Mouse (Mus musculus) brain, embryonic 18.5 days (tissue): ENCODE data around the gene Gpr146.
"Not testable (repeated sequence)": the region's sequence is repeated elsewhere in the genome, so short reads cannot be mapped to it uniquely, and the experiment has no call there.

Experiments used
- DNase-seq: peaks from one replicate; pipeline ENCODE4 v3.0.0-alpha.2; 2012; ENCODE audit warnings: low read depth, low spot score

Gene Gpr146

DNA sequence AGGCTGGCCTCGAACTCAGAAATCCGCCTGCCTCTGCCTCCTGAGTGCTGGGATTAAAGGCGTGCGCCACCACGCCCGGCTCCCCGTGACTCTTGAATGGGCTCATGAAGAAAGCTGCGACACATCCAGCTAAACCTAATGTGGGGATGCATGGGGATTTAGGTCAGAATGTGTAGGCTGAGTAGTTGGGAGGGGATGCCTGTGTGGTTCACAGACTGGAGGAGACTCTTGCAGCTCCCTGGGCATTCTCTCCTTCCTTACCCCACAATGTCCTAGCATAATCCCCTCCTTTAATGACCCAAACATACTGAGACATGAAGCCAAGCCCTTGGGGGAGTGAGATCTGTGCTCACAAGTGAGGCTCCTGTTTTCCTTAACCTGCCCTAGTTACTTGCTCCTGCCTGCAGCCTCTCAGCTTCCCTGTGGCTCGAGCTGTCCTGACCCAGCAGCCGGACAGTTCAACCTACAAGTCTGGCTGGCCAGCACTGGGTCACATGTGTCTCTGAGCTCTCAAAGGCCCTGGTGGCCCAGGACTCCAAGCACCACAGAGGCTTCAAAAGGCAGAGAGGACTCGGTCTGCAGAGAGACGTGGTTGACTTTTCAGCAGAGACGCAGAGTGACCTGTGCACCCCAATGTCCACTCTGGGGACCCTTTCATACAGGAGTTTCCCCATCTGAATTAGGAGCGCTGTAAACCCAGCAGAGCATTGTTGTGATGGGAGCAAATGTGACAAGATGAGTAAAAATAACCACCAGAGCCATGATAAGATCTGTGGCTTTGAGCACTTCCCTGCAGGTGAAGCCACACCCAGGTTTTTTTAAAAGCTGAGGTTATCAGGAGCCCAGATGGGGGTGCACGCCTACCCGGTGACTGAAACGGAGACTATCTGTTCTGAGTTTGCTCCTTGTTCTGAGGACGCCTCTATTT, 4.4 kb downstream of the Gpr146 start:
- DNase-seq = no peak

DNA sequence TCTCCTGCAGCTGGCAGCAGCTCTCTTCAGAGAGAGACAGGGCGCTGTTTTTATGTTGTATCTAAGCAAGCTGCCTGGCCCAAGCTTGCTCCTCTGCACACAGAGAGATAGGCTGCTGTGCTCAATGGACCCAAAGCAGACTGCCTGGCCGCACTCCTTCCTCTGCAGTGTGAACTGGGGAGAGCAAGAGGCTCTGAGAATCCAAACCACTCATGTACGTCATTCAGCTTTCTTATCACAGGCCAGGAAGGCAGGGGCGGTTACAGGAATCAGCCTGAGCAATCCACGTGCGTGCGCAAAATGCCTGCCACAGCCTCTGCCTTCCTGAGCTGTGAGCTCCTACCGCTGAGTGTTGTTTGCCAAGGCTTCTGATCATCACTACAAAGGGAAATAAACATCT, 5.3 kb downstream of the Gpr146 start:
- no peak for DNase-seq

GRCm38 (mm10) chr5:139383234-139383633, 5.7 kb downstream of the Gpr146 start:
- no peak for DNase-seq

GRCm38 (mm10) chr5:139384531-139384930, 7.0 kb downstream of the Gpr146 start:
- DNase-seq = no peak

DNA sequence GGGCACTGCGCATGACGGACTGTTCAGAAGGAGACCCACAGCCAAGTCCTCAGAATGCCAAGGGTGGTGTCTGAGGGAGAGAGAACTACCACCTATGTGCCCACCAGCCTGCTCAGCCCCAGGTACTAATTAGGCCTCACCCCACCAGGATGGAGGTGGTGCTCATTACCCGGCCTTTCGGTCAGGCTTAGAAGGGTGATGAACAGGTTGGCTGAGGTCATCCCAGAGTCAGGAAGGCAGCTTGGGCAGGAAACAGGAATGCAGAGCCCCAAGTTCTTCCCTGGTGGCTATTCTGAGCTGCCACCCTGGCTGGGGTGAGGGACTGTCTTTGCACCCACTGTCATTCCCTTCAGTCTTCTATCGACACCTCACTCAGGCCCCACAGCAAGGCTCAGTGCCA, 8.6 kb downstream of the Gpr146 start:
- DNase-seq = no peak

DNA sequence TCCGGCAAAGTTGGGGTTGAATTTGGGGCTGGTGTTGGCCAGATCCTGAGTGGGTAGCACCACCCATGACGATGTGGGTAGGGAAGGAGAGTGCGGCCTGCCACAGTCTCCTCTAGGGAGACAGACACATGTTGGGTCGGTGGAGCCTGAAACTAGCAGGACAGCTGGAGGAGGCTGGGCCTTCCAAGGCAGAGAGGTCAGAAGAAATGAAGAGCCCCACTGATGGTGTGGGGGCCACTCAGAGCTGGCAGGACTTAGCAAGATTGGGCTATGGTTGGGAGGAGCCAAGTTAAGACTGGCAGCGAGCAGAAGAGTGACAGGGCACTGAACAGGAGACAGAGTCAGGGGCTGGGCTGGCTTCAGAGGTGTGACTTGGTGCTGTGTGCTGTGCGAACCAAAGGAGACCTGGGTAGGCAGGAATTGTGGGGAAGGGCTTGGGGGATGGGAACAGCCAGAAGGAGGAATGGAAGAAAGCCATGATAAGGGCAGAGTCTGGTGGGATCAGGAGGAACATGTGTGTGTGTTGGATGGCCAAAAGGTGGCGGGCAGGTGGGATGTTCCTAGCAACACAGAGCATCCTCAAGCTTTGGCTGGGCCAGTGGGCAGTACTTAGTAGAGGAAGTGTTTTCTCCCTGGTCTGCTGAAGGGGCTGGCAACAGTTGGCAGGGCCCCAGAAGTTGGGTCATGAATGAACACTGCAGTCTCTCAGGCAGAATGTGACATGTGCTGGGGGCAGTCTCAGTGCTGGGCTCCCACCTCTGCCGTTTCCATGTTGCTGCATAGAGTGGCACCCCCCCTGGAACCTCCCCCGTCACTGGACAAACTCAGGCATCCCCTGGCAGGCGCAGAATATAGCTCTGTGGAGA, 10.1 kb downstream of the Gpr146 start:
- DNase-seq = no peak

DNA sequence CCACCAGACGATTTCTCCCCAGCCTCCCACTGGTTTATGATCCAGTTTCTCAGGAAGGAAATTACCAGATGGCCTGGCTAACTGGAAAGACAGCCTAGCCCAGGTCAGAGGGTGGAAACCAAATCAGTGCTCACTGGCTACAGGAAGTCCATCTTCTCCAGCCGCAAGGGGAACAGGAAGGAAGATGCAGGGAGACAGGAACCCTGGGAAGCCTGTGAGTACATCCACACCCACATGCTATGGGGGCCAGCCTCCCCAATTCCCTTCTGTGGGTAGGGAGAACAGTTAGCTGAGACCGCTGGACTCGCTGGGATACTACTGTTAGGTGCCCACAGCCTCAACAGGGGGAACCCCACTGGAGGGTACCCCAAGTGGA, 10.7 kb downstream of the Gpr146 start:
- DNase-seq = no peak

GRCm38 (mm10) chr5:139388694-139389675, 11.5 kb downstream of the Gpr146 start:
- no peak for DNase-seq

DNA sequence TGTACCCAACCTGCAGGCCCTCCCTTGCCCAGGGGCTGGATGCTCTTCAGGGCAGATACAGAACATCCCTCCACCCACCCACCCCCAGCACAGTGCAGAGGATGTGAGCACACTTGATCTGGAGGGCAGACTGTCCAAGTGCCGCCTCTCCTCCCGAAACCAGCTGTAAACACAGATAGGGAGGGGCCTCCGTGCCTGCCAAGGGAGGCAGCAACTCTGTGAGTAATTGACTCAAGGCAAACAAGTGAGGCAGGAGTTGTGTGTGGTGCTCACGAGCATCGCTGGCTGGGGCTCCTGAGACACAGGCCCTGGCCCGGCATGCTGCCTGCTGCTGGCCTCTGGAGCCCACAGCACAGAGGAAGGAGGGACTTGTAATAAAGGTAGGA, 12.2 kb downstream of the Gpr146 start:
- DNase-seq = no peak

- DNase-seq = not testable (repeated sequence)
These were observed 13.0 kb downstream of the Gpr146 start for GRCm38 (mm10) chr5:139390324-139391119.

- no peak for DNase-seq
These were observed 14.0 kb downstream of the Gpr146 start for GRCm38 (mm10) chr5:139391309-139391990.

- DNase-seq = no peak
These were observed 15.0 kb downstream of the Gpr146 start for GRCm38 (mm10) chr5:139392219-139393196.

- DNase-seq = no peak
These were observed 15.7 kb downstream of the Gpr146 start for GRCm38 (mm10) chr5:139393197-139393588.

- no peak for DNase-seq
These were observed 16.9 kb downstream of the Gpr146 start for GRCm38 (mm10) chr5:139394399-139394798.

GRCm38 (mm10) chr5:139395528-139395927, 18.0 kb downstream of the Gpr146 start:
- no peak for DNase-seq

DNA sequence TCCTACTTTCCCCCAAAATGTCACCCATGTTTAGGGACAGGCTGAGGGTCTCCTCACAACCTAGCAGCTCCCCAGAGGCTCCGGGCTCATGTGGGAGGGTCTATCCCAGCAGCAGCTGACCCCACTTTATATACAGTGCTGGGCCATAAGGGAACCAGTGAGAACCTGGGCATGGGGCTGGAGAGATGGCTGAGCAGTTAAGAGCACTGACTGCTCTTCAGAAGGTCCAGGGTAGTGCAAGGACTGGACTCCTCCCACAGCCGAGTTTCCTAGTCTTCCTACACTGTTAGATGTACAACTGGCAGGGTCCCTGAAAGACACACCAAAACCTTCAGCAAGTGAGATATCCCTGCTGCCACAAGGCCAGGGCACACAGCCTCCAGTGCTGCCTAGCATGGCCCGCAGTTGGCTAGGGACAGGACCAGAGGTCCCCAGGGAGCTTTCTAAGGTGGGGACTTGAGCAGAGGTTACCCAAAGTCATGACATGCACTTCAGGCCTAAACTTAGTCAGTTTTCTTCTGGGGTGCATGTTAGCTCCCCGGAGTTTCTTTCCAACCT, 19.9 kb downstream of the Gpr146 start:
- DNase-seq = no peak

GRCm38 (mm10) chr5:139397959-139398753, 20.7 kb downstream of the Gpr146 start:
- DNase-seq = no peak

DNA sequence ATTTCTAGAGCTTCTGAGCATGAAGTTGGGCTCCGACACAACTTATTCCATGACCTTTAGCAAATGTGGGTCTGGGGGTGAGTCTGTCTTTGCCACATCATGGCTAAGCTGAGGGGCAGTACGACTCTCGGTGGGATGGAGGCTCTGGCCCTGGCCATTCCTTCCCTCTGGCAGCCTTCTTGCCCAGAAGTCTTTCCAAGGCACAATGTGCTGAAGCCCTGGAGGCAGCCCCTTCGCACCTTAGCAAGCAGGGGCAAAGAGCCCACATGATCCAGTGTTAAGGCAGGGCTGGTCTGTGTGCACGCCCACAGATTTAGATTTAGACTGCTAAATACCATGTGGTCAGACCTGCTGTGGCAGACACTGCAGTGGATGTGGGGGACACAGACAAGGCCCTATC, 21.3 kb downstream of the Gpr146 start:
- DNase-seq = no peak
